Mouse (Mus musculus): ENCODE measurements at regions not wholly inside any gene's neighbourhood (a gene's known extent, or its start where the extent isn't known, plus 50 kb on each side); places are given as distances from the start of the nearest gene placed in this dataset.

GRCm38 (mm10) chr1:48276206-48276605, 1383.6 kb upstream of the Slc39a10 start:
- peak; percentile 93 to 98 for DNase-seq

- DNase-seq, result peak; percentile 9 to 54
Measured at GRCm38 (mm10) chr1:48275666-48276065, 1383.0 kb upstream of the Slc39a10 start.

Data from cerebellum, postnatal 14 days (tissue).